Mouse (Mus musculus) T-cell, adult 2 months (primary cell): ENCODE results near the gene H6pd.

ENCODE experiments used
- DNase-seq: peaks from one replicate; pipeline ENCODE4 v3.0.0; 2022; ENCODE audit warnings: low spot score

H6pd gene

DNA sequence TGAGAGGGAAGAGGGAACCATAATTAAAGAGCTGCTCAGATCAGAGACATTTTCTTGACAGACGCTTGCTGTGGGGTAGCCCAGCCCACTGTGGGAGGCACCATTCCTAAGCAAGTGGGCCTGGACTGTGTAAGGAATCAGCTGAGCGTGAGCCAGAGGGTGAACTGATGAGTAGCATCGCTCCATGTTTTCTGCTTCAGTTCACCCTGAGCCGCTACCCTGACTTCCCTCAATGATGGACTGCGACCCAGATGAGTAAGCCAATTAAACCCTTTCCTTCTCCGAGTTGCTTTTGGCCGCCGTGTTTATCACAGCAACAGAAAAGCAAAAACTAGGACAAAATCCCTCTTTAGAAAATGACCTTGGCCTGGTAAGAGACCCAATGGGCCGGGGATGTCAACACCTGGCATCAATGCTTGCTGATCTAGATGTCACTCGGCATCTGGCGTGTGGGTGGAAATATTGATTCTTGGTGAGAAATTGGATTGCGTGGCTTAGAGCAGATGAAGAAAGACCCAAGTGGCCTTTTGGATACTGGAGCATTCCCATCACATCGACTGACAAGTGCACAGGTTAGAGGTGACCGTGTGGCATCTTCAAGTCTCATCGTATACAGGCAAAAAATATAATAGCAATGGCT lies 11.0 kb upstream of the H6pd start:
- DNase-seq: no peak

DNA sequence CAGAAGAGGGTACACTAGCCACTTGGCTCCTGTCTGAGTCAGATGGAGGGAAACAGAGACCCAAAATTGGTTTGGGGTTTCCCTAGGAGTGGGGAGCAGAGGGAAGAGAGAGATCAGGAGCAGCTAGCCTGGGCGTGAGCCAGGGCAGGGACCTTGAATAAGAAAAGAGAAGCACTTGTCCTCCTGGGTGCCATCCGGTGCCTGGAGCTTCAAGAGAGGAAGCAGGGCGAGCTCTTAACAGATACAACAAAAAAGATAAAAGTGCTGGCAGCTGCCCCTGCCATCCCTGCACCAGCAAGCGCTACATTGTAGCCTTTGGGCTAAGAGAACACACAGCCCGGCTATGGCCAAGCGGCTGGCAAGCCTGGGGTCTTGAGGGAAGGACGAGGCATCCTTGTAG lies 6.6 kb upstream of the H6pd start:
- DNase-seq: no peak

GRCm38 (mm10) chr4:150014378-150015091 lies 5.7 kb upstream of the H6pd start:
- no peak for DNase-seq

DNA sequence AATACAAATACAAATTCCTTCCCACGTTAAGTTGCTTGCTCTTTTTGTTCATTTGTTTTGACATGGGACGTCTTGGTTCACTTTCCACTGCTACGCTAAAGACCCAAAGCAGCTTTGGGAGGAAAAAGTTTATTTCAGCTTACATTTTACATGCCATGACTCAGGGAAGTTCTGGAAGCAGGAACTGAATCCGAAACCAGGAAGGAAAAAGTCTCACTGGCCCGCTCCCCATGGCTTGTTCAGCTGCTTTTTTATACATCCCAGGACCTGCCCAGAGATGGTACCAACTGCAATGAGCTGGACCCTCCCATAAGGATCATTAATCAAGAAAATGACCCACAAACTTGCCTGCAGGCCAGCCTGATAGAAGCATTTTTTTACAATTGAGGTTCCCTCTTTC lies 5.0 kb upstream of the H6pd start:
- DNase-seq: no peak

GRCm38 (mm10) chr4:150013186-150013690 lies 4.4 kb upstream of the H6pd start:
- DNase-seq: no peak

- no peak for DNase-seq
Observed at GRCm38 (mm10) chr4:150012322-150012723, 3.5 kb upstream of the H6pd start.

DNA sequence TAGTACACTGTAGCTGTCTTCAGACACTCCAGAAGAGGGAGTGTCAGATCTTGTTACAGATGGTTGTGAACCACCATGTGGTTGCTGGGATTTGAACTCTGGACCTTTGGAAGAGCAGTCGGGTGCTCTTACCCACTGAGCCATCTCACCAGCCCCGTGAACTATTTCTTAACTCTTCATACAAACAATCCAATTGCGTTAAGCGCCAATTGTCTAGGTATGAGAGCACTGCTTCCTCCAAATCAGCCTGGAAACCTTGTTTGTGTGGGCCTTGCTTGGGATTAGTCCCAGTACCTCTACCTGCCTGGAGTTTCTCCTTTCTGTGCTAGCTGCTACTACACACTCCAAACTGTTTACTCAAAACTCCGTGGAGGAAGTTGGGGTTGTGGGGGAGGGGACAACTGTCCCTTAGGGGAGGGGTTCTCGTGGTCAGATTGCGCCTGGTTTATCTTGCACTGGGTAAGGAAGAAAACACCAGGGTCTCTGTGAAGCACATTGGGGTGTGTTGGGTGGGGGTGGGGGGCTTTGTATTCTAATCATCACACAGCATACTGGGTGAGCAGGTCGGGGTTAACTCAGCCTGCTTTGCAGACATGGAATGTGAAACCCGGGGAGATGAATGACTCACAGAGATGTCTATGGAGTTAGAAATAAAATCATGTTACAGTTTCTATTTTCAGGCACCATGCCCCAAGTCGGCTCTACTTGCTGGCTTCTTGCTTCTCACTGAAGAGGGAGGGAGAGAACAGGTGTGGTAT lies 2.9 kb upstream of the H6pd start:
- no peak for DNase-seq

DNA sequence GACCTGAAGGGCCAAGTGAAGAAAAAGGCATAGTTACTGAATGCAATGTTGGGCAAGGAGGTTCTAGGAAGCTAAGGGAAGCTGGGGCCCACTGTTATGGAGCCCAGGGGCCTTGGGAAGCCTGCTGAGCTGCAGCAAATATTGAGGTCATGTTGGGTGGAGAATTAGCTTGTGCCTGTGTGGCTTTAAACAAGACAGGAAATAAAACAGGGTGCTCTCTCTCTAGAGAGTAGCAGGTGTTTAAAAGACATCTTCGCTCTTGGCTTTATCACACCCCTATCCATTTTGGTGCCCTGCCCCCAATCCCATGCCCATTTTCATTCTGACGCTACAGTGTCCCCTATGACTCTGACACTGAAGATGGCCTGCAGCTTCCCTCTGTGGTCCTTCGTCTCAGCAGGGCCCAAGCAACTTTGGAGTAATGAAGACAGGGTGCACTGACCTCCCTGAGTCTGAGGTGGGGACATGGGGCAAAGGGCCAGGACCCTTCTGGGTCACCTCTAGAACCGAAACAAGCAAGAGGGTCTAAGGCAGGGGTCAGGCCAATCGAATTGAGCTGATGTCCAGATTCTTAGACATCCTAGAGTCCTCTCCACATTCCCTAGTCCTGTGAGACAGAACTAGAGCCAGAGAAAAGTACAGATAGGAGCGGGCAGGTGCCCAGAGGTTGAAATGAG lies 1.4 kb upstream of the H6pd start:
- DNase-seq: no peak

- DNase-seq: no peak
Observed at GRCm38 (mm10) chr4:150009587-150009930, 736 bp upstream of the H6pd start.

DNA sequence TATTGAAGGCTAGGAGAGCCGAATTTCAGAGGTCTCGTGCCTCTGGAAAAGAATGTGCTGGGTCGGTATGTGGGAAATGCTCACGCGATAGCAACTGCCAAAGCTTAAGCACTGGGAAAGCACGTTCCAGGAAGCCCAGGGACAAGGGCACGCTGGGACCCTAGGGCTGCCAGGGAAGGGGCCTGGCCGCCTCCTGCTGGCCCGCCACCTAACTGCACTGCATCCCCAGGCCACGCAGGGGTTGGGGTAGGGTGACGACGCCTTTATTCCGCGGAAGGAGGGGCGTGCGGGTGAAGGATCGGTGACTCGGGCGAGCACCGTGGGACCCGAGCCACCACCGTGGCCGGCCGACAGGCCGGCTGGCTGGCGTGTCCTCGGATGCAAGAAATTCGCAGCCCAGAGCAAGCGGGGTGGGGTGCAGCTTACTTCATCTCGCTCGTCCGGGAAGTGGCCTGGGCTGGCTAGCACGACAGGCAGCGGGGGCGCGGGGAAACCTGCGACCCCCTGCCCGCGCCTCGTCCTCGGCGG lies 434 bp downstream of the H6pd start:
- DNase-seq: peak; percentile 80

- no peak for DNase-seq
Observed at GRCm38 (mm10) chr4:150007444-150007843, 1.4 kb downstream of the H6pd start.

DNA sequence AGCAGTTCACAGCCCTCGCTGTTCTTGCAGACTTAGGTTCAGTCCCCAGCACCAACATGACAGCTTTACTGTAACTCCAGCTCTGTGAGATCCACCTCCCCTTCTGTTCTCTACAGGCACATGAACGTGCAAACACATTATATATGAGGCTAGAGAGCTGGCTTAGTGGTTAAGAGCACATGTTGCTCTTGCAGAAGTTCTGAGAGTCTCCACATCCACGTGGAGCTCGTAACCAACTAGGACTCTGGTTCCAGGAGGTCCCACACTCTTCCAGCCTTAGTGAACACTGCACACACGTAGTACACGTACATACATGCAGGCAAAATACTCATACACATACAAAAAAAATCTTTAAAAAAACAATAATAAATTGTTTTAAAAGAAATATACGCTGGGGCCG lies 1.8 kb downstream of the H6pd start:
- no peak for DNase-seq

- no peak for DNase-seq
Observed at GRCm38 (mm10) chr4:150006122-150006854, 2.5 kb downstream of the H6pd start.

- no peak for DNase-seq
Observed at GRCm38 (mm10) chr4:150005231-150005630, 3.6 kb downstream of the H6pd start.

DNA sequence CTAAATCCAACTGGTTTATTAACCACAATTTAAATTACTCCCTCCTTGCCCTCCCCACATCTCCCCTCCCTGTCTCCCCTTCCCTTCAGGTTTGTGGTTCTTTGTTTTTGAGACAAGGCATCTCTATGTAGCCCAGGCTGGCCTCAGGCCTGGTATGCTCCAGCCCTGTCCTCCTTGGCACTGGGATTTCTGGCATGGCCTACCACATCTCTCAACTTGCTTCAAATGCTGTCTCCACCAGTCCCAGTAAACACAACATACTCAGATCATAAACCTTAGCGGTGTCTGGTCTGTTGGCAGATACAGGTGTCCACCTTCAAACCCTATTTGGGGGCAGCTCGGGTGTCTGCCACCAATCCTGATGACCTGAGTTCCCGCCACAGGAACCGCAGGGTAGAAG lies 5.2 kb downstream of the H6pd start:
- DNase-seq: no peak

GRCm38 (mm10) chr4:150003021-150003580 lies 5.7 kb downstream of the H6pd start:
- DNase-seq: no peak

GRCm38 (mm10) chr4:150002021-150002528 lies 6.7 kb downstream of the H6pd start:
- no peak for DNase-seq

DNA sequence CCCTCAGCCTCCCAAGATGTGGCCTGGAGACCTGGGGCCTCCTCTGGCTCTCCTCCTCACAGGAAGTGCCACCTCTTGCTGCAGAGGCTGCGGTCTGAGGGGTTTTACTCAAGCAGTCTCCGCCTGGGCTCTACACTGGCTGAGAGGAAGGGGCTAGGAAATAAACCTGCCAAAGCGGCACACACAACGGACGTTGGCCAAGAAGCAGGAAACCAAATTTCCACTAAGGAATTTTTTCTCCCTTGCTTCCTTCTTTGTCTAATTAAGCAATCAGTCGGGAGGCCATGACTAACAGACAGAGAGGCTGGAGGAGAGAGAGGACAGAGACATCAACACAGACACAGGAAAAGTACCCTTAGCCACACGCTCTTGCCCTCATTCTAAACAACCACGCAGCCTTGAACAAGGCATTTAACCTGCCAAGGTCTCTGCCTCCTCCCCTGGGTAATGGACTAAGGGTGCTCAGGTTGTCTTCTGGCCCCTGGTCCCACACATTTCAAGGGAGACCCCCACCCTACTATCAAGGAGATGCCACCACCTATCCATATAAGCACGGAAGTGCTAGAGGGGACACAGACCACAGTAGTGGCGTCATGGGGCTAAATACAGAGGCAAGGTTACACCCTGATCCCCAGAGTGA lies 7.5 kb downstream of the H6pd start:
- peak; percentile 68 for DNase-seq

- DNase-seq: no peak
Observed at GRCm38 (mm10) chr4:149999931-150000555, 8.8 kb downstream of the H6pd start.

DNA sequence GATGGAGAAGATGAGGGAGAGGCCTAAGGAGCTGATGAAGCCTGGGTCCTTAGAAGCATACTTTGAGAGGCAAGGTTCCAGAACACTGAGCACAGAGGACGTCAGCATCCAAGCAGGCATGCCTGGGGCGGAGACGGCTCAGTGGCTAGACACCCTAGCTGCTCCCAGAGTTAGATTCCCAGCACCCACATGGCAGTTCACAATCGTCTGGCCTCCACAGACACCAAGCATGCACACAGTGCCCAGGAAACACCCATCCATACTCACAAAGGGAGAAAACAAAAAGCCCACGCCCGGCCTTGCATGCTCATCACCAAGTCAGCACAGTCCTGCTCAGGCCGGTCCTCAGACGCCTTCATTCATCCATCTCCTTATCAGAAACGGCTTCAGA lies 9.3 kb downstream of the H6pd start:
- no peak for DNase-seq
